Mouse (Mus musculus) mouse trophoblast stem cell (cell line): ENCODE data around the gene AF067061.
"Not testable (repeated sequence)": the region's sequence is repeated elsewhere in the genome, so short reads cannot be mapped to it uniquely, and the experiment has no call there.

Experiments
- in situ Hi-C, 2 experiments: fragments of 300-500 bp; cut with MseI, MboI; formaldehyde crosslinking; loops; 2 replicates in 1 of 2; 3 replicates in 1 of 2; pipeline ENCODE4 v1.15.1; 2025

The AF067061 gene

GRCm38 (mm10) chr13:120262870-120263269 is at the start of gene AF067061:
Gene AF067061, plus strand, starts transcription at chr13:120263114.
- in situ Hi-C loops = not testable (repeated sequence)

GRCm38 (mm10) chr13:120215847-120216246 is 47.1 kb upstream of the AF067061 start, which contains the start of gene Gm21762:
Gene Gm21762, minus strand, starts transcription at chr13:120215947.
- in situ Hi-C loops = not testable (repeated sequence)

DNA sequence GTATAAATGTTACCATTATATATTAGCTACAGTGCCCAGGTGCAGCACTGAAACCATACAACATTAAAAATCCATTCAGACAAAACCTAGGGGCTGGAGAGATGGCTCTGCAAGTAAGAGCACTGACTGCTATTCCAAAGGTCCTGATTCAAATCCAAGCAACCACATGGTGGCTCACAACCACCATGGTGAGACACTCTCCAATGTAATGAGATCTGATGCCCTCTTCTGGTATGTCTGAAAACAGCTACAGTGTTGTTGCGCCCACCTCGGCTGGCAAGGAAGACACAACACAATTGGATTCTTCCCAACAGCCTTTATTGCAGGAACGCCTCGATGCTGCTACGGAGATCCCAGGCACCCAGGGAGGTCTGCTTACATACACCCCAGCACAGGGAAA is 42.0 kb upstream of the AF067061 start:
- in situ Hi-C loops = not testable (repeated sequence)

- in situ Hi-C loops = not testable (repeated sequence)
Measured at GRCm38 (mm10) chr13:120223012-120223659, 39.8 kb upstream of the AF067061 start.

- in situ Hi-C loops = not testable (repeated sequence)
Measured at GRCm38 (mm10) chr13:120231798-120232197, 31.1 kb upstream of the AF067061 start.

GRCm38 (mm10) chr13:120232447-120233049 is 30.4 kb upstream of the AF067061 start:
- in situ Hi-C loops = not testable (repeated sequence)

- in situ Hi-C loops = not testable (repeated sequence)
Measured at GRCm38 (mm10) chr13:120238811-120239210, 24.1 kb upstream of the AF067061 start, which contains the start of gene Gm21731. Gene Gm21731, plus strand, starts transcription at chr13:120239111.

DNA sequence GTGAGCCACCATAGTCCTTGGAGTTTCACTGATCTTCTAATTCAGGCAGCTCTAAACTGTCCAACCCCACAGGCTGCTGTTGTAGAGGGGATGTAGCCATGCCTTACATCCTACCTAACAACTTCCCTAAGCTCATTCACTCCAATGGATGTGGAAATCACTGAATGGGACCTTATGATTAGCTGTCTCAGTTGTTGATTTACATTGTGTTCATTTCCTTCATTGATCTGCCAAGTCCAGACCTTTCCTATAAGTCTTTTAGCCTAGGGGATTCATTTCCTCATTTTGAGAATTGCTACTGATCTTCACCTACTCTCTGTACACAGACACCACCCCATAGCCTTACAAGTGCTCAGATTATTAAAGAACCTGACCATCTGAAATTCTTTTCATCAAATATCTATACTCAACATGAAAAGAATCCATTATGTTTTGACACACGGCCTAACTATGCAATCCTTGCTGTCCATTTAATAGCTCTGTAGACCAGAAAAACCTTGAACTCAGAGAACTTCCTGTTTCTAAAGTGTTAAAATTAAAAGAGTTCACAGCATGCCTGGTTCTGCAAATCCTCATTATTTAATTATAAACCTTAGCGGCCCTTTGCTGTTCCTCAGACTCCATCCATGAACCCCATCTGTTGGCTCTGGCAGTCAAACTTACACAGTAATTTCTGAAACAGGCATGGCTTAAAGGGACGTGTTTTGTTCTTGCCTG is 11.5 kb upstream of the AF067061 start:
- in situ Hi-C loops = not testable (repeated sequence)

- in situ Hi-C loops = not testable (repeated sequence)
Measured at GRCm38 (mm10) chr13:120258817-120259658, 3.9 kb upstream of the AF067061 start.

DNA sequence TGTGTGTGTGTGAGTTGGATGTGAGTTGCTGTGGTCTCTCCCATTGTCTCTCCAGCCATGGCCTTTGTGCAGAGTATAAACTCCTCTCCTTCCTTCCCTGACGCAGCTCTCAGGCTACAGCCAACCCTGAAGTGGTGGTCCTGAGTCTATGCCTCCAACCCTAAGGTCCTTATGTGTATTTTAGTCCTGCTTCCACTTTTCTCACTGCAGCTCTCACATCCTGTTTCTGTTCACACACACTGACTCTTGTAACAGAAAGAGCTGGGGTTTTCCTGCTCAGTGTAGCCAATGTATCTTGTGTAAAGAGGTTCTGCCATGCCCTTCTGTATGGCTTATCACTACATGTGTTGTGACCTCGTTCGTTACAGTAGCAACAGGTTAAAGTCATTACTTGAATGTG is 3.2 kb upstream of the AF067061 start:
- in situ Hi-C loops = not testable (repeated sequence)

DNA sequence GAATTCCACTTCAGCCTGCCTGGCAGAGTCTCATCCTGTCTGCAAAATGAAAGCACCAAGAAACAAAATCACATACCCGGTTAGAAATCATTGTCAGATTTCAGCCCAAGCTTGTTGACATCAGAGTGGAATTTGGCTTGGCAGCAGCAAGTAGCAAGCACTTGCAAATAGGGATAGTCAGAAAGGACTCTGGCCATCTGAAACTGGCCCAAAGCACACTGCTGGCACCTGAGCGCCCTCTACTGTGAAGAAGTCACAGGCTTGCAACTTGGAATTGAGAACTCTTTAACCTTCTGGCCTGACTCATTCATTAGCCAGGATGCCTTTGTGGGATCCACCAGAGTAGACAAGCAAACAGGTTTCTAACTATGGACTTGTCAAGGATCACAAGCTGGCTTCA is 14.9 kb downstream of the AF067061 start:
- in situ Hi-C loops = not testable (repeated sequence)

- in situ Hi-C loops = no loop called here
Measured at GRCm38 (mm10) chr13:120278784-120279183, 15.9 kb downstream of the AF067061 start.

GRCm38 (mm10) chr13:120299324-120299894 is 36.5 kb downstream of the AF067061 start:
- in situ Hi-C loops = no loop called here

GRCm38 (mm10) chr13:120299991-120300442 is 37.1 kb downstream of the AF067061 start, which contains the start of gene BC147527:
Gene BC147527, plus strand, starts transcription at chr13:120300392.
- in situ Hi-C loops = no loop called here

DNA sequence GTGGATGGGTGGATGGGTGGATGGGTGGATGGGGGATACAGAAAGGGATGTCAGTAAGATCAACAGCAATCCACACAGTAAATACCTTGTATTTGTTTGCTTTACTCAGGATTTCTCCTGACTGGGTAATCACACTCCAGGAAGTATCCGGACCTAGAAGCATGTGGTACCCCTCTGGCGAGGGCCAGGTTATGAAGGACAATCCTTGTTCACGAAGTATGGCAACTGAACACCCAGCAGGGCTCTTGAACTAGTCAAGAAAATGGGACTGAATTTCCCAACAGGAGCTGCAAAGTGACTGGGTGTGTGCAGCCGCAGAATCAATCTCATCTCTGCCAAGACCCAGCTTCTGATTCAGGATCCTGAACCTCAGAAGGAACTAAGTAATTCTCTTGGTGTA is 37.9 kb downstream of the AF067061 start:
- in situ Hi-C loops = no loop called here

DNA sequence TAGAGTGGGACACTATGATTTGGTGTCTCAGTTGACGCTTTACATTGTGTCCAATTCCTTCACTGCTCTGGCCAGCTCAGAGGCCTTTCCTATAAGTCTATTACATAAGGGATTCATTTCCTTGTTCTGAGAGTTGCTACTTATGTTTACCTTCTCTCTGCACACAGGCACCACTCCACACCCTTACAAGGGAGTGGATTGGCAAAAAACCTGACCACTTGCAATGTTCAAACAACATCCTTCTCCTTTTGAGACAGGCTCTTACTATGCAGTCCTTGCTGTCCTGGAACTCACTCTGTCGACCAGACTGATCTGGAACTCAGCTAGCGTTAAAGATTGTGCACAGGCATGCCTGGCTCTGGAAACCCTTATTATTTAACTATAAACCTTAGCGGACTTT is 47.8 kb downstream of the AF067061 start:
- in situ Hi-C loops = no loop called here

DNA sequence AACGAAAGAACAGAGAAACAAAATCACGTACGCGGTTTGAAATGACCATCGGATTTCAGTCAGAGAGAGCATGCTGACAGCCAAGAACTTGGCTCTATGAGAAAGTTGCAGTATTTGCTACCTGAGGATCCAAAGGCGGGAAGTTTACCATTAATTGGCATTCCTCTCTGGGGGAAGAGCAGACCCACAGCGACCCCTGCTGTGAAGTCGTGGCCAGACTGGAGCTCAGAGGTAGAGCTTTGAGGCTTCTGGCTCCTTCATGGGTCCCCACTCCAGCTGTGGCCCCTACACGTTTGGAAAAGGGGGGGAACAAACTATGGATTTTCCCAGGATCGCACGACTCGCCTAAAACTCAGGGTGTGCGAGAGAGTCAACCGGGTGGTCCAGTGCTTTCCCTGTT is 50.7 kb downstream of the AF067061 start:
- in situ Hi-C loops = no loop called here
